Mouse (Mus musculus) megakaryocyte, adult 5-6 weeks (primary cell): ENCODE results near the gene Cfap61. TPM values are rescaled to one million over a fixed set of nuclear protein-coding genes. Genes with fewer than 3 reads are reported as not detected.
A peak's percentile ranks its signal among the peaks of the same experiment; 100 is the strongest.

ENCODE experiments used
- ATAC-seq: 2 replicates; pipeline ENCODE4 v1.8.0; 2016; ENCODE audit warnings: mild to moderate bottlenecking, inconsistent platforms; ENCODE audit not compliant: poor library complexity, severe bottlenecking
- total RNA-seq, 2 experiments: library from RNA; stranded (forward) in 1 of 2; stranded (reverse) in 1 of 2; fragments of 153-499, 151-499 nt in 1 of 2; fragments of 221-1000, 200-1000 nt in 1 of 2; gene quantifications; 2 replicates each; pipeline versions ENCODE4 v1.2.3 to v1.2.4; 2015 to 2017

Cfap61 gene
- total RNA-seq, 2 experiments from 2014 or later, result 0.07 to 0.44 TPM

DNA sequence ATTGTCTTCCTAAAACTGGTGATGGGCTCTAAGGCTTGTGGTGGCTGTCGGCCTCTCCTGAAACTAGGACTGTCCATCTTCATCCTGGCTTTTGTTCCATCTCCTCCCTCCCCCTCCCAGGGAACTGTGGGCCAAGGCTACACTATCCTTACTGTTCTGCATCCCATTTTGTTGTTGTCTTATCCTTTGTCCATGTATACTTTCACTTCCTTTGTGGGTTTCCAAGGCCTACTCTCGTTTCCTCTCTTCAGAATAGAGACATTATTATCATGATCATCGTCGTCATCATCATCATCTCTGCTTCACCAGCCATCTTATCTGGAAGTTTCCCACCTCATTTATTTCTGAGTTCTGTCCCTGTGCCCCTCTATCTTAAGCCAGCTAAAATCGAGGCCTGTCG lies 199.7 kb downstream of the Cfap61 start:
- ATAC-seq, result peak; percentile 80

DNA sequence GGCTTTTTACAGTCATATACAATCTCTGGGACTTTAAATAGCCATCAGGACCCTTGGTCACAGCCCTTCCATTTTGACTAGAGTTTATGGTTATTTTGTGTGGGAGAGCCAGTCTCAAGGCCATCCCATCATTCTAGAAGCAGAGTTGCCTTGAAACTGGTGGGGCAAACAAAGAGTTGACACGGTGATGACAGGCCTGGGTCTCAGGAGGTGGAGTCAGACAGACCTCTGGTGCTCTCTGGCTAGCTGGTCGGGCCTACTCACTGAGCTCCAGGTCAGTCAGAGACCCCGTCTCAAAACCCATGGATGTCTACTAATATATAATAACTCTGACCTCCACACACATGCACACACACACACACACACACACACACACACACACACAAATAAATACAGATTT lies 206.1 kb downstream of the Cfap61 start:
- no peak for ATAC-seq

DNA sequence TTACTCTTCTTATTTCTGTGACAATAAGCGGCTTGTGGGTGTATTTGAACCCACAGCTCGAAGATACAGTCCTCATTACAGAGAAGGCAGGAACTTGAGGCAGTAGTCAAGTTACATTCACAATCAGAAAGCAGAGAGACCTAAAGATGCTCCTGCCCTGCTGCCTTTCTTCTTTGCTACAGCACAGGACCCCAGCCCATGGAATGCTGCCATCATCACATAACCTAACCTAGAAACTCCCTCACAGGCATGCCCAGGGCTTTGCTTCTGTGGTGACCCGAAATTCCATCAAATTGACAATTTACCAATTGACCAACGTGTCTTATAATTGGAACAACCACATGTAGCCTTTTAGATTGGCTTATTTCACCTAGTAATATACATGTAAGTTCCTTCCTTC lies 212.7 kb downstream of the Cfap61 start:
- ATAC-seq, result no peak

DNA sequence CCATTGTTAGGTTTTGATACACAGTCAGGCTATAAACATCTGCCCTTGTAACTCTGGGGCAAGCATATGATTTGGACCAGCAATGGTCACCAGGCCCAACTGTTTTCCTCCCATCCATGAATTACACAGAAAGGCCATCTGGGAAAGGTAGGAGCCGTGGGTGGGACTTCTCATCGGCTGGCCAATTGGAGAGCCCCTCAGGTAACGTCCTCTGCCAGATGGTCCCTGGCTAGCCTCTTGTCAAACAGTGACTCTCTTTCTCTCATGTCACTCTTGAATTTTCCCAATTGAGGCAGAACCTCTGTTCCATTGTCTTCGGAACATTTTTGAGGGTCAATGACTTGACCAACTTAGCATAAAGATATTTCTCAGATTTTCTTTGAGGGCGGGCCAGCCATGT lies 213.2 kb downstream of the Cfap61 start:
- ATAC-seq, result no peak

GRCm38 (mm10) chr2:146149206-146149974 lies 214.8 kb downstream of the Cfap61 start:
- no peak for ATAC-seq

DNA sequence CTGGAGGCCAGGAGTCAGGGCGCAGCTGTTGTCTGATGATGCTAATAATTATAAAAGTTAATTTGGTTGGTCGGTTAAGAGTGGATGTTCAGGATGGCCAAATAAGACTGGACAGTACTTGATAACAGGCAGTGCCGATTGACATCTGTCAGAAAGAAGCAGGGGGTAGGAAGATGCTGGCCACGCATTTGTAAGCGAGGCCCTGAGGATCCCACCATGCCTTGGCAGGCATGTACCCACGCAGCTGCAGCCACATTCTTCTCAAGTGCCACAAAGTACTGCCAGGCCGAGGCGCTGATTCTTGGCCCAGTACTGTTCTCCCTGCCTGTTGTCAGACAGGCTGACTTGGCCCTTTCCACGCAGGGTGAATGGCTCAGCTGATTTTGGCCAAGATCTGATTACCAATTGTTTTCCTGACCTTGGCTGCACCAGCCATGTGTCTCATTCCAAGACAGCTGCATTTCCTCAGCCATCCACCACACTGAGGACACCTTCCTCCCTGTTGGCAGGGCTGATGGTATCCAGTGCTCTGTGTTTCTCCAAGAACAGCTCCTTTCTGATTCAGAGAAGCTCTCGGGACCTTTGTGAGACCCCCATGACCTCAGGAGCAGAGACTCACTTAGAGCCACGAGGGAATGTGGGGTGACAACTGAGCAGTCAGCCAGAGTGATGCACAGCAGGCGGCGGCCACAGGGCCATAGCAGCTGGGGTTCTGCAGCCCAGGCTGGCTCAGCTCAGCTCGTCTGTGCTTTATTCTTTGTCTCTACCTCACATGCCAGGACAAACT lies 233.6 kb downstream of the Cfap61 start:
- no peak for ATAC-seq

DNA sequence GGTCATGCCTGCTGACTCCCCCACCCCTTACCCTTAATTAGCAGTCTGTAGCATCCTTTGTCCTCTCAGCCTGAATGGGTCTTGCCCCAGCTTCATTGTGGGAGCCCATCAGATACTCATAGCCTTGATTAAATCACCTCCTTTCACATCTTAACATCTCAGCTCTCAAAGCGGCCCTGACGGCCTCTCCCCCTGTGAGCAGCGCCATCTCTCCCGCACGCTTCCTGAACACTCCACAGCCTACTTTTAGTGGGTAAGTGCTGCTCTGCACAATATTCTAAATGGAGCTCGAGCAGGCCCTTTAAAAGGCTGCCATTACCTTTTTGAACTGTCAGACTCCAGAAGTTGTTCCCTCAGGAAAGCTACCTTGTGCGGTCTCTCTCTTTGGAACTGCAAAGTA lies 234.9 kb downstream of the Cfap61 start:
- no peak for ATAC-seq

- ATAC-seq, result no peak
Measured at GRCm38 (mm10) chr2:146172106-146172505, 237.5 kb downstream of the Cfap61 start.

GRCm38 (mm10) chr2:146174173-146174572 lies 239.6 kb downstream of the Cfap61 start:
- no peak for ATAC-seq

GRCm38 (mm10) chr2:146178718-146179117 lies 244.1 kb downstream of the Cfap61 start:
- ATAC-seq, result no peak

DNA sequence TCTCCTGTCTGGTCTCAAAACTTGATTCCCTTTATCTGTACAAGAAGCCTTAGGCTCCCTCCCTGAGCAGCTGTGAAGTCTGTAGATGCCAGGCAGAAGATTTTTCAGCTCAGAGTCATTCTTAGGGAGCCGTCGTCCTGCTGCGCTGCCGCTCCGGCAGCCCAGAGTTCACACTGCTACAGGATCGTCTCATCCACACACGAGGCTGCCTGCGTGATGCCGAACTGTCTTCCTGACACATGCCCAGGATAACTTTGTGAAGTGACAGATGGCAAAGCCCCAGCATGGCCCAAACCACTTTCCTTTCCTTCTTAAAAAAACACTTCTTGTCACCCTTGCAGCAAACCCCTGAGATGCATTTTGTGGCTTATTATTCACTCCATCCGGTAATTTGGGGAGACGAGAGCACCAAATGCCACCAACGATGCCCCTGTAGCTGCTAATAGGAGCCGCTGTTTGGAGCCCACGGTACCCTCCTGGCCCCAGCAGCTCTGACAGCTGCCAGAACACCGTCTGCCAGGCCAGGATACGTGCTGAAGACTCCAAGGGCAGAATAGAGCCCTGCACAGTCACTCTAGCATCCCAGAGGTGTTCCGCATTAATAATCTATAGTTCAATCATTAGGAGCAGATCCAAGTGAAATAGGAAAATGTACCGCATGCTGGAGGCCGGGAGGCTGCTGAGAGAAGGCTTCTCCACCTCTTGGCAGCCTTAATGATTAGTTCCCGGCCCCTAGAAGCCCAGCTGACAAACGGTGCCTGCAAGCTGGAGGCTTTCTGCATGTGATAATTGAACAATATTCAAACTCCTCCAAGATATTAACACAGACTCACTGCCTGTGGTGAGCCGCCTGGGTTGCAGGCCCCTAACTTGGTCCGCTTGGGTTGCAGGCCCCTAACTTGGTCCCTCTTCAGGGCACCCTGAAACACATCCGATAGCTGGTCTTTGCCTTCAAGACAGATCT lies 249.5 kb downstream of the Cfap61 start:
- no peak for ATAC-seq

DNA sequence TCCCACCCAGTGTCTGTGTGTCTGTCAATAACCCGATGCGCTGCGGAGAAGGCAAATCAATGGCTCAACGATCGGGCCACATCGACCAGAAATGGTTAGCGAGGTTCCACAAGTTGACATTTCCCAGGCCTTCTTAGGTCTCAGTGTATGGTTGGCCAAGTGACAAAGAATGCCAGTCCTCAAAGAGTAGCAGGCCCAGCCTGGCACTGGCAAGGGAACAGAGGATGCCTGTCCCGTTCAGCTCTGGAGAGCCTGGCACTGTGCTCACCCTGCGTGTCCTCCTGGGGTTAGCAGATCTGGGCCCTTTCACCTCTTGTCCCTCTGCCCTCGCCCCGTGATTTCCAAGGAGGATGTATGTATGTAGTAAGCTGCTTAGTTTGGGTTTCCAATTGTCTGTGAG lies 261.5 kb downstream of the Cfap61 start:
- ATAC-seq, result no peak

- ATAC-seq, result peak; percentile 91
Measured at GRCm38 (mm10) chr2:146197947-146198346, 263.4 kb downstream of the Cfap61 start.

GRCm38 (mm10) chr2:146210968-146211367 lies 276.4 kb downstream of the Cfap61 start:
- no peak for ATAC-seq

DNA sequence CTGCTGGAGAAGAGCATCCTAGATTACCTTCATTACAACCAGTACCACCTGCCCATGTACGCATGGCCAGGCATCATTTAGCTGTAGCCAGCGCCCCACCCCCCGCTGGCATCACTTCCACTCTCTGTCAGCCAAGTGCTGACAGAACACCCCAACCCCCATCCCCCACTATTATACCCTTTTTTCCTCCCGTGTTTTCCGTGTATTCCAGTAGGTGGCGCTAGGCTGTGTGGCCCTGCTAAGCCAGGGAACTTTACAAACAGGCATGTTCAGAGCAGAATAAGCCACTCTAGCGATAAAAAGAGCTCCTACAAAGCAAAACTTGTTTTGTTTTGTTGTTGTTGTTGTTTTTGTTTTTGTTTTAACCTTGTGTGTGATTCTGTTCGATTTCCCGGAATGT lies 280.1 kb downstream of the Cfap61 start:
- ATAC-seq, result peak; percentile 85

GRCm38 (mm10) chr2:146216111-146217064 lies 281.8 kb downstream of the Cfap61 start:
- ATAC-seq, result no peak

DNA sequence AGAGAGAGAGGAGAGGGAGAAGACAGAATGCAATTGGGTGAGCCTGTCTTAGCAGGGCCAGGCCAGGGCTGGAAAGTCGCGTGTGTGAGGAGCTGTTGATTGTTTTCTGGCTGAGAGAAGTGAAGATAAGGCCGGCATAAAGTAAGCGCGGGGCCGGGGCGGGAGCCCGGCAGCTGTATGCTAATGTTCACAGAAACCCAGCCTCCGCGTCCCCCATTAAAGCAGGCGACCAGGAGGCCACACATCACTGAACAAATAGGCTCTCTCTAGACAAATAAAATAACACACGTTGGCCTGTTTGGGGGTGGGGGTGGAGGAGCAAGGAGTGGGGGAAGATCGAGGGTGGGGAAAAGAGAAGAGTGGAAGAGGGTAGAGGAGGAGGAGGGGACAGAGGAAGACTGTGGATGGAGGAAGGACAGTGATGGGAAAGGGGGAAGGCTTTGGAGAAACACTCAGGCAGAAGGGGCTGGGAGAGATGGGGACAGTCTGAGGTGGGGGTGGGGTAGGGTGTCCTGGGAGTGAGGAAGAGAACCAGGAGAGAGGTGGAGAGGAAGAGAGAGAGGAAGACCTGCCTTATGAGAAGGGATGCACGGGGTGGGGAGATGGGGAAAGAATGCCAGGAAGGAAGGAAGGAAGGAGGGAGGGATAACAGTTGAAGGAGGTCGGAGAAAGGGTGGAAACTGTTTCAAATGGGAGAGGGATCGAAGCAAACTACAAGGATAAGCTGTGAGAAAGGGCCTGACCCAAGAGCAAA lies 282.8 kb downstream of the Cfap61 start:
- no peak for ATAC-seq

DNA sequence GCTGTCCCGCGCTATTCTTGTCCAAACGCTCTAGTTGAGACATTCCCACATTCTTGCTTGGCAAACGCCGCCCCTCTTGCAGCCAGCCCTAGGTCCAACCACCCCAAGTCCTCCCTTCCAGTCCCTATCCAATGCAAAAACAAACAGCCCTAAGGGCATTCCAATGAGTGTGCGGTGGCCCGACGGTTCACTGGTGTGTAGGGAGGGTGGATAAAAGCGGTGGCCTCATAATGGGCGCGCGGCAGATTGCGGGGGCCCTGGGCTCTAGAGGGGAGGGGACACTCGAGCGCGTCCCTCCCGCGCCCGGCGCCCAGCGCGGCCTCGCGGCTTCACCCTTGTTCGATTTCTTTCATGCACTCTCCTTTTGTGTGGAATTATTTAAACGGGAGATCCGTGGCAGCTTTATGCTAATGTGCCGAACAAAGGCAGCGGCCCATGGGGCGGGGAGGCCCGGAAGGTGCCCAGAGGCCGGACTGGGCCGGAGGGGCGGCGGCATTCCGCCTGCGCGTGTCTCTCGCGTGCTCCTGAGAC lies 283.6 kb downstream of the Cfap61 start:
- ATAC-seq, result no peak
